Mouse (Mus musculus): ENCODE data around the gene Castor1. TPM values are rescaled to one million over a fixed set of nuclear protein-coding genes. Genes with fewer than 3 reads are reported as not detected.

Castor1 gene
- polyA plus RNA-seq, 1 experiment from 2014 or later = 4.1 TPM

DNA sequence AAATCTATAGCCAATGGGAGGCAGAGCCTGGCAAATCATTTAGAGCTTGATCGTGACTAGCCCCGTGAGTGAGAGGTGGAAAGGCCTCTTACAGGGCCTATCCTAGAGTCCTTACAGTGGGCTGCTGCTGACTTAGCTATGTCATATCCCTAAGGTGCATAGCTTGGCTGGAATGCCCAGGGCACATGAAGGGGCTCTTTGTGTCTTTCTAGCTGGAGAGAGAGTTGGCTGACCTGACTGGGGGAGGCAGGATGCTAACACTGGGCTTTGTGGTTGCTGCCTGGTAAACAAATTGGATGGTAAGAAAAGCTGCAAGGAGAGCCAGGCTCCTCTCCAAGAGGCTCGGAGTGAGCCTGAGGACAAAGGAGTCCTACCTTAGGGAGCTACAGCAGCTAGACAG lies 25.3 kb upstream of the Castor1 start:
- 81% methylated on average over 3 of the region's 3 CpGs for WGBS
- no peaks in the 10 kb centered on the region for H3K27me3 ChIP-seq

DNA sequence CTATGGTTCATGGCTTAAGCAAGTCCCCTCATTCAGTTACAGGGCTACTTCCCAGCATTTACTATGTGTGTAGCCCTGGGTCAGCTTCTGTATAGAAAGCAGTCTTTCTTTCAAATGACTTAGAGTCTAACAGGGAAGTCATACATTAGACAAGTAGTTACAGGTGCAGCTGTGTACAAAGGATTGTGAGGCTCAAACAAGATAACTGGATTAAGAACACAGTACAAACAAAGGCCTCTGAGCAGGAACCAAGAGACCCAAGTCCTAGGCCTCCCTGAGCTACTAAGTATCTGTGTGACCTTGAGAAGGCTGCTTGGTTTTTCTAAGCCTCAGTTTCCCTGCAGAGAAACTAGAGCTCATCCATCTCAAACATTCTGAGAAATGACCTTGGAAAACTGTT lies 24.6 kb upstream of the Castor1 start:
- H3K27ac ChIP-seq (replicated peaks) = no peak overlapping the region
- H3K4me3 ChIP-seq = no peak overlapping the region
- H3K4me1 ChIP-seq (replicated peaks) = peaks cover 23% of the 10 kb centered on the region
- no peak overlapping the region for H3K9ac ChIP-seq
- no peak for ATAC-seq (ENCODE audit: low read depth)
- no peaks in the 10 kb centered on the region for H3K36me3 ChIP-seq
- H3K4me2 ChIP-seq = no peak overlapping the region
- H3K9me3 ChIP-seq = no peaks in the 10 kb centered on the region
- H3K27me3 ChIP-seq = no peaks in the 10 kb centered on the region

More for the DNA sequence above, 25.3 kb upstream of the Castor1 start:
- ATAC-seq (ENCODE audit: low read depth) = no peak
- Histone ChIP-seq H3K9ac (no peak overlapping the region), H3K4me2 (no peak overlapping the region), H3K4me1 (replicated peaks) (peaks cover 29% of the 10 kb centered on the region), H3K4me3 (no peak overlapping the region), H3K27ac (replicated peaks) (no peak overlapping the region), H3K9me3 (no peaks in the 10 kb centered on the region), H3K36me3 (no peaks in the 10 kb centered on the region)

DNA sequence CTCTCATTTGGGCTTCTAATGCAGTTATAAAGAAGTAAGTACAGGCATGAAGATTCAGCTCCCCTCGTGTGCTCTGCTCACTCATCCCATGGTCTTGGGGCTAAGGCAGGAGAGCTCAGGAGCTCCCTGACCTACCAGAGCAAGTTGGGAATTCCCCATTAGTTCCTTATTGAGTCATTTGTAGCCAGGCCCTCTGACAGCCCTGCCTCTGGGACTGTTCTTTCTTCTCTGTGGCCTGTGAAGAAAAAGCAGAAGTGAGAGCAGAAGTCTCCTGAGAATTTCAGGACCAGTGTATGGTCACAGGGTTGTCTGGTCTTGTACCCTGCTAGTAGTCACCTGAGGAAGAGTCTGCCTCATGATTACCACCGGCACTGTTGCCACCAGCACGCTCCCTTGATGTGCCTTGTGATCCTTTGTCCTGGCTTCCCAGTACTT lies 22.4 kb upstream of the Castor1 start:
- no peaks in the 10 kb centered on the region for H3K9me3 ChIP-seq
- 83% methylated on average over 3 of the region's 3 CpGs for WGBS
- no peak for ATAC-seq (ENCODE audit: low read depth)
- no peaks in the 10 kb centered on the region for H3K36me3 ChIP-seq
- H3K4me3 ChIP-seq = no peak overlapping the region
- H3K4me1 ChIP-seq (replicated peaks) = peaks cover 11% of the 10 kb centered on the region
- no peaks in the 10 kb centered on the region for H3K27me3 ChIP-seq
- H3K4me2 ChIP-seq = no peak overlapping the region
- no peak overlapping the region for H3K9ac ChIP-seq
- H3K27ac ChIP-seq (replicated peaks) = no peak overlapping the region

DNA sequence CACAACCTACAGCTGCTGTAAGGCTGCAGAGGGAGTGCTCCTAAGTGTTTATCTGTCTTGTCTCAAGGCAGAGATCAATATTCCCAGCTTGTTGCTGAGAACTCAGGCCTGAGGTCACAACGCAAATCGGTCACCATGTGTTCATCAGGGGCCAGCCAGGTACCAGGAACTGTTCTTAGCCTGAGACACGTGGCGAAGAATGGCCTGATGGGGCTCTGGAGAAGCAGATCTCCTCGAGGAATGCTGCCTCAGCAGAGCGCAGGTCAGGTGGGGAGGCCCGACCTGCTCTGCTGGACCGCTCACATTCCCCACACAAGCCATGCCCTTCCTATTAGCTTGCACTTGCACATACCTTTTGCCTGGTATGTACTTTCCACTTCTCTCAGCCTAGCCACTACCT lies 21.4 kb upstream of the Castor1 start:
- WGBS = 77% methylated on average over 8 of the region's 8 CpGs
- Histone ChIP-seq H3K4me1 (replicated peaks) (peaks cover 8% of the 10 kb centered on the region), H3K27me3 (no peaks in the 10 kb centered on the region), H3K36me3 (no peaks in the 10 kb centered on the region), H3K4me3 (no peak overlapping the region), H3K27ac (replicated peaks) (no peak overlapping the region), H3K9me3 (no peaks in the 10 kb centered on the region), H3K4me2 (no peak overlapping the region), H3K9ac (peak overlapping the region; percentile 22; the same call in 1 of the 2 replicates)
- no peak for ATAC-seq (ENCODE audit: low read depth)

DNA sequence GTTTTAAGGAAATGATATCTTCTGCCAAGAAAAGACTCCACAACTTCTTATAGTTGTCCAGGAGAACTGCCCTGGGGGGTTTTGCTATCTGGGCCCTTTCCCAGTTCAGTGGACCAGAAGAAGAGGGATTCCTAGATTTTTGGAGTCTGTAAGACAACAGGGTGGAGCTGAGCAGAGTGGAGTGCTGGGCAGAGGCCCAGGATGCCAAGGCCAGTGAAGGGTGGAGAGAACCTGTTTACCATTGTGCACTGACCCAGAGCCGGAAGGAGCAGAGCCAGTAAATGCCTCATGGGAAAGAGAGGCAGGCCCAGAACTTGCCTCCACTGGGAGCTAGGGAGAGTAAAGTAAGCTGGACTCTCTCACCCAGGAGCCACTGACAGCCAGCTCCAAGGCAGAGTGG lies 20.3 kb upstream of the Castor1 start:
- no peaks in the 10 kb centered on the region for H3K36me3 ChIP-seq
- no peak for ATAC-seq (ENCODE audit: low read depth)
- no peak overlapping the region for H3K27ac ChIP-seq (replicated peaks)
- 63% methylated on average over 1 of the region's 1 CpGs for WGBS
- no peak overlapping the region for H3K4me2 ChIP-seq
- peaks cover under 1% of the 10 kb centered on the region for H3K4me1 ChIP-seq (replicated peaks)
- H3K9ac ChIP-seq = no peak overlapping the region
- H3K27me3 ChIP-seq = no peaks in the 10 kb centered on the region
- no peaks in the 10 kb centered on the region for H3K9me3 ChIP-seq
- no peak overlapping the region for H3K4me3 ChIP-seq

DNA sequence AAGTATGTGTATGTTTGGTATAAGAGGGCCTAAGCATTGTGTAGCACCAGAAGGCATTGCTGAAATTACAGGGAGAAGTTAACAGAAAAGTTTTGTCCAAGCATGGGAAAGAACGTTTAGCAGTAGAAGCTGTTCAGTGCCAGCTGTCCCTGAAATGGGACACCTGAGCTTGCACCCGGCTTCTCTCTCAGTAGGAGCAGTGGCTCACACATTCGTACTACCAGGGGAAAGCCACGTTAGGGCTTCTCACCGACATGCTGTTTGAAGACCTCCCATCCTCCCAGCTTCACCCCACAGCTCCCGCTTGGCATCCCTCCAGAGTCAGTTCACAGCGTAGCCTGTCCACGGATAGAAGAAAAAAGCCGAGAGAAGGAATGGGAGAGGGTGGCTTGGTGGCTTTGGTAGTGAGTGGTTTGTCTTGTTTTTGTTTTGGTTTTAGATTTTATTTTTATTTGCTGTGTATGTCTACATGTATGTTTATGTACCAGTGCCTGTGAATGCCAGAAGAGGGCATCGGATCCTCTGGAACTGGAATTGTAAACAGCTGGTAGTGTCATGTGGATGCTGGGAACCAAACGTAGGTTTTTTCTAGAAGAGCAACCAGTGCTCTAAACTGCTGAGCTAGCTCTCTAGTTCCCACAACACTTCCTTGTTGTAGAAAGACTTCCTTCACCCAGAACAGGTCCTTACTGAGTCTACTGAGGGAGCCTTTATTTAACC lies 15.9 kb upstream of the Castor1 start:
- H3K4me3 ChIP-seq = no peak overlapping the region
- WGBS = 74% methylated on average over 11 of the region's 11 CpGs
- H3K36me3 ChIP-seq = peaks cover 15% of the 10 kb centered on the region; the same call in 1 of the 2 replicates
- H3K27me3 ChIP-seq = no peaks in the 10 kb centered on the region
- 0 out of 2 replicates have a peak, but pooled peaks cover 5% of the 10 kb centered on the region for H3K4me1 ChIP-seq (replicated peaks)
- no peak overlapping the region for H3K9ac ChIP-seq
- H3K4me2 ChIP-seq = no peak overlapping the region
- no peak overlapping the region for H3K27ac ChIP-seq (replicated peaks)
- H3K9me3 ChIP-seq = no peaks in the 10 kb centered on the region
- ATAC-seq (ENCODE audit: low read depth) = no peak

DNA sequence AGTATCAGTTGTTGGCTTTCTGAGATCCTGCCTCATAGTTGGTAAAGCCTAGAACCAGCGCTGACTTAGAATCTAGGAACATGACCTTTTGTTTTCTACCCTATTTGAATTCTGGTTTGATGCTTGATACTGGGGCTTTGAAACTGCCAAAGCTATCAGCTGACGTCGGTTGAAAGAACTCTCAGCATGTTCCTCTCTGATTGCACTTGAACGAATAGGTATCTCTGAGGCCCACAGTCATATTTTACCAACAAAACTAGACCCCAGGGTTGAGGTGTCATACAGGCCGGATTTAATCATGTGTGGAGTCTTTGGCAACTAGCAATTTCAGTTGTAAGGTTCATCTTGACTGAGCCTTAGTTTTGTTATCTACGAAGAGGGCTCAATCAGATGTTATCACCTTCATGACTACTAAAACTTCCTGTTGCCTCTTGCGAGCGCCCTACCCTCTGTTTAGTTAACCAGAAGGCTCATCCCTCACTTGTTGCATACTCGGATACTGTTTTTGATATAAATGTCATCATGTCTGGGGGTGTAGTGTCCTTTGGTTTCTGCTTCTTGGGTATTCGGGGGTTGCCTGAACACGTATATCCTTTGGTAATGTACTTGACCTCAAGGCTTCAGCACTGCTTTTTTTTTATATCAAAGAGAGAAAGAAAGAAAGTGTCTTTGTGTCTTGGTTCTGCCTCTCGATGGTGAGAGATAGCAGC lies 14.9 kb upstream of the Castor1 start:
- no peak overlapping the region for H3K9ac ChIP-seq
- H3K27ac ChIP-seq (replicated peaks) = no peak overlapping the region
- no peak overlapping the region for H3K4me2 ChIP-seq
- 84% methylated on average over 12 of the region's 12 CpGs for WGBS
- H3K4me3 ChIP-seq = no peak overlapping the region
- no peaks in the 10 kb centered on the region for H3K27me3 ChIP-seq
- no peak for ATAC-seq (ENCODE audit: low read depth)
- H3K4me1 ChIP-seq (replicated peaks) = 0 out of 2 replicates have a peak, but pooled peaks cover 5% of the 10 kb centered on the region
- peaks cover 25% of the 10 kb centered on the region for H3K36me3 ChIP-seq
- H3K9me3 ChIP-seq = no peaks in the 10 kb centered on the region

DNA sequence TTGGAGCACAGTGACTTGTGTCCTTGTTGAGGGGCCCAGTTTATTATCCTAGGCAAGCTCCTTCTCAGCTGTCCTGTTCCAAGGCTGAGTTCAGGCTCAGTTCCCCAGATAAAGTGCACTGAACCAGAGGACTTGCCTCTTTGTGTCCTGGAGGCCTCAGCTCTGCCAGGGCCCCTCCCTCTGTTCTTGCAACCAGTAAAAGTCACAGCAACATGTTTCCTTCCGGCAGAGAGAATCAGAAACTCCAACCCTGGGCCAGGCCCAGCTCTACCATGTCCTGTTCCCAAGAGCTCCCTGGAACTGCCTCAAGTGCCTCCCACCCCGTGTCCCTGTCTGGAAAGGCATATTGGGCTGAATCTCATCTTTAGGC lies 14.3 kb upstream of the Castor1 start:
- no peak overlapping the region for H3K9ac ChIP-seq
- H3K9me3 ChIP-seq = no peaks in the 10 kb centered on the region
- WGBS = 44% methylated on average over 2 of the region's 2 CpGs
- no peak for ATAC-seq (ENCODE audit: low read depth)
- 0 out of 2 replicates have a peak, but pooled peaks cover 5% of the 10 kb centered on the region for H3K4me1 ChIP-seq (replicated peaks)
- H3K27me3 ChIP-seq = no peaks in the 10 kb centered on the region
- H3K27ac ChIP-seq (replicated peaks) = 0 out of 2 replicates have a peak overlapping the region, but pooled peaks have one; percentile 38
- no peak overlapping the region for H3K4me2 ChIP-seq
- H3K4me3 ChIP-seq = no peak overlapping the region
- peaks cover 30% of the 10 kb centered on the region for H3K36me3 ChIP-seq

DNA sequence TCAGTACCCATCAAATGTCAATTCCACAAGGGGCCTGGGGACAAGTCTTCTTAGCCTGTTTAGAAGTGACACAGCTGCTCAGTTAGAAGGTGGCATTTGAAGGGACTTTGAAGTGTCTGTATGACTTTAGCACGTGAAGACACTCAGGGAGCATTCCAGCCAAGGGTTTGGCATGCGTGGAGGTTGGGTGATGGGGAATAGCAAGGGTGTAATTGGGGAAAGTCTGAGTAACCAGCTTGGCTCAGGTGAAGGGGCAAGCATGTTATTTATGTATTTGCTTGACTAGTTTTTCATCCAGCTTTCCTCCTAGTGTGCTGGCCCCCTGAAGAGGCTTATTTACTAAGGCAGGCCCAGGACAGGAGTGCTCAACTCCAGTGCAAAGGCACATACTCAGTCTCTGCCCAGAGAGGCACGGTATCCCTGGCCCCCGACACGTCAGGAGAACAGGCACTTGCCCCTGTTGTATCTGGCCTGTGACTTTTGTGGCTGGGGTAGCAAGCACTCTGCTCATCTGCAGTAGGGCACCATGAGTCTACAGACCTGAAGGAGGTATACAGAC lies 12.8 kb upstream of the Castor1 start:
- Histone ChIP-seq H3K9me3 (no peaks in the 10 kb centered on the region), H3K4me3 (no peak overlapping the region), H3K4me1 (replicated peaks) (0 out of 2 replicates have a peak, but pooled peaks cover 5% of the 10 kb centered on the region), H3K27ac (replicated peaks) (no peak overlapping the region), H3K27me3 (no peaks in the 10 kb centered on the region), H3K9ac (no peak overlapping the region), H3K4me2 (no peak overlapping the region), H3K36me3 (peaks cover 43% of the 10 kb centered on the region)
- WGBS = 89% methylated on average over 5 of the region's 5 CpGs
- no peak for ATAC-seq (ENCODE audit: low read depth)

DNA sequence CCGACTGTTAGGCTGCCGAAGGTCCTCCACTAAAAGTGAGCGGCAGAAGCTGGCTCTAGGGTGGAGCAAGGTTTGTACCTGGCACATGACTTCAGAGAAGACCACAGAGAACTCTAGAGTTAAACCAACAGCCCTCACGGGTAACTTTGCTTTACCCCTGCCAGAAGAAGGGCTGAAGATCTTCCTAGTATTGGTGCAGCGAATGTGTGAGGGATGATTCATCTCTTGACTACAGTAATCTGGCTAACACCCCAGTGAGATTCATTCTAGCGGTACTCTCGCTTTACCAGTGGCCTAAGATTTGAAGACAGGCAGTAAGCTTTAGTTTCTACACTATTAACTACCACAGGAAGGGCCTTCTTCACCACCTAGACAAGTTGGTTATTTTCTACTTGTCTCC lies 12.1 kb upstream of the Castor1 start:
- H3K4me3 ChIP-seq = no peak overlapping the region
- H3K27ac ChIP-seq (replicated peaks) = no peak overlapping the region
- H3K4me2 ChIP-seq = no peak overlapping the region
- WGBS = 91% methylated on average over 7 of the region's 7 CpGs
- H3K9ac ChIP-seq = no peak overlapping the region
- H3K4me1 ChIP-seq (replicated peaks) = 0 out of 2 replicates have a peak, but pooled peaks cover 5% of the 10 kb centered on the region
- no peaks in the 10 kb centered on the region for H3K27me3 ChIP-seq
- H3K9me3 ChIP-seq = no peaks in the 10 kb centered on the region
- peaks cover 51% of the 10 kb centered on the region for H3K36me3 ChIP-seq
- ATAC-seq (ENCODE audit: low read depth) = no peak

DNA sequence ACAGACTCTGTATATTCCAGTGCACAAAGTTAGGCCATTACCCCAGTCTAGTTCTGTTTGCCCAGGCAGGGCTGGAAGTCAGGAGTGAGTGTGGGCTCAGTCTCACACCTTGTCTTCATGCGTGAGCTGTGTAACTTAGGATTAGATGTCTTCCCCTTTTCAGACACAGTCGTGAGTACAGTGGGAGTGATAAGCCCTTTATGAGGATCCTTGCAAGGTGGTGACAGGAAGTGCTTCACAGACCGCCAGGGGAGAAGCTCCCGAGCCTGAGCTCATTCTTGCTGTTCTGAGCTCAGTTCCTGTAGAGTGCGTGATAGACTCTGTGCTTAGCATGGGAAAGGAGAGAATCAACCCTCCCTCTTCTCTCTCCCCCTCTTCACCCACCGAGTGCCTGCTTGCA lies 11.5 kb upstream of the Castor1 start:
- H3K27me3 ChIP-seq = no peaks in the 10 kb centered on the region
- no peaks in the 10 kb centered on the region for H3K9me3 ChIP-seq
- no peak overlapping the region for H3K27ac ChIP-seq (replicated peaks)
- WGBS = 90% methylated on average over 6 of the region's 6 CpGs
- no peak overlapping the region for H3K4me3 ChIP-seq
- H3K9ac ChIP-seq = no peak overlapping the region
- 0 out of 2 replicates have a peak, but pooled peaks cover 5% of the 10 kb centered on the region for H3K4me1 ChIP-seq (replicated peaks)
- ATAC-seq (ENCODE audit: low read depth) = no peak
- no peak overlapping the region for H3K4me2 ChIP-seq
- peaks cover 57% of the 10 kb centered on the region for H3K36me3 ChIP-seq

DNA sequence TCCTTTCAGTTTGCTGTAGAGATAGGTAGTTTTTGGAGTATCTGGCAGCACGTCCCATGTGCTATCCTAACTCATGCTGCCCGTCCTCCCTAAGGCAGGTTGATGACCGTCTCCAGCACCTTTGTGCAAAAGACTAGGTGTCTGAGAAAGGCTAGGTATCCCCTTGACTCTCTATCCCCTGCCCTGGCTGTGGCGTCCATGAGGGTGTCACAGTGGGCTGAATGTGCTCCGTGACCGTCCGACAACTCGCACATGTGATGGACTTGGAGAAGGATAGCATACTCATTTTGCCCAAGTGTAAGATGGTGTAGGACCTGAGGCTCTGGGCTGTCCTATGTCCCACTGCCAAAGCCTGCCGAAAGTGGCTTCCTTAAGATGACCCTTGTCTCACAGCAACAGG lies 10.4 kb upstream of the Castor1 start:
- no peaks in the 10 kb centered on the region for H3K9me3 ChIP-seq
- no peak overlapping the region for H3K4me3 ChIP-seq
- H3K4me1 ChIP-seq (replicated peaks) = 0 out of 2 replicates have a peak, but pooled peaks cover 5% of the 10 kb centered on the region
- WGBS = 94% methylated on average over 9 of the region's 9 CpGs
- no peak for ATAC-seq (ENCODE audit: low read depth)
- H3K27ac ChIP-seq (replicated peaks) = no peak overlapping the region
- no peak overlapping the region for H3K4me2 ChIP-seq
- peaks cover 68% of the 10 kb centered on the region for H3K36me3 ChIP-seq
- H3K9ac ChIP-seq = no peak overlapping the region
- no peaks in the 10 kb centered on the region for H3K27me3 ChIP-seq
